Mouse (Mus musculus) bone marrow, adult 2 months (tissue): ENCODE results near the gene Ebpl.

Experiments used
- CTCF ChIP-seq: fragments of 200-500 bp; IDR thresholded peaks from 2 replicates; pipeline ENCODE4 v1.5.1; 2011; ENCODE audit warnings: low read length, control low read depth; ENCODE audit not compliant: control insufficient read depth, insufficient read depth
- POLR2A ChIP-seq: fragments of 200-500 bp; IDR thresholded peaks from 2 replicates; pipeline ENCODE4 v1.6.1; 2011; ENCODE audit warnings: low read depth, mild to moderate bottlenecking, control low read depth, low read length, borderline replicate concordance; ENCODE audit not compliant: control insufficient read depth

- TF ChIP-seq CTCF: no peak
- no peak for TF ChIP-seq POLR2A
Measured at GRCm38 (mm10) chr14:61362268-61362667, 2.0 kb upstream of the Ebpl start.
